ENCODE assay signal across 13 mouse cellular contexts in genomic region chrX:167050066-167050465, GRCm38 (mm10).
A peak's percentile ranks its signal among the peaks of the same experiment; 100 is the strongest.
DNase-seq lines count a peak whose midpoint lies in the region; ATAC-seq and TF ChIP-seq lines count a peak whose summit lies in the region.
"Had no signal": no experiment of that assay in that cellular context is flagged by ENCODE, and none has a peak within 500 bp of the region (broad histone marks: within the 10 kb centered on the region; RNA-seq: fewer than 3 reads in every experiment).

No protein-coding gene starts in this region.

- no peak overlapping the region for H3K27ac ChIP-seq in intestine, embryonic 15.5 days
- H3K27ac ChIP-seq in intestine, postnatal 0 days (ENCODE audit: low read depth, low read length), result no peak overlapping the region
- H3K27ac ChIP-seq in embryonic fibroblast, embryonic 13.5 days (ENCODE audit: insufficient read depth, low read length), result peak overlapping the region; percentile 18; the same call in 1 of the 2 replicates
- no peak overlapping the region for H3K27ac ChIP-seq in hindbrain, embryonic 12.5 days
- H3K27ac ChIP-seq: liver, embryonic 15.5 days; neural tube, embryonic 13.5 days had no signal

- 84% methylated on average over 4 of the region's 4 CpGs for WGBS in intestine, embryonic 15.5 days
- WGBS in intestine, postnatal 0 days, result 56% methylated on average over 4 of the region's 4 CpGs
- 72% methylated on average over 4 of the region's 4 CpGs for WGBS in hindbrain, embryonic 12.5 days

- intact Hi-C loops in left cerebral cortex, postnatal 25 days (cut with DNase I), result loop anchor here (10.0 kb wide), 1 partner anchor 385 kb away; no protein-coding TSS in a partner anchor

- DNase-seq in CD4-positive, CD25-positive, alpha-beta regulatory T cell, adult 2 months (ENCODE audit: low read depth, low spot score), result peak; percentile 29
- no peak for DNase-seq in left cerebral cortex, postnatal 25 days (ENCODE audit: low spot score in 2 of 2)
- DNase-seq in urinary bladder, postnatal 4 days (ENCODE audit: low spot score in 2 of 2), result no peak
- DNase-seq: adrenal gland, postnatal 25 days; cerebellum, adult 11-12 months; kidney, adult 8-10 months had no signal

- ATAC-seq in intestine, embryonic 15.5 days, result 0 out of 2 replicates have a peak, but pooled peaks have one; percentile 41
- no peak for ATAC-seq in intestine, postnatal 0 days
- 0 out of 2 replicates have a peak, but pooled peaks have one; percentile 17 for ATAC-seq in megakaryocyte progenitor cell, adult 5-6 weeks (replicated peaks; ENCODE audit: poor library complexity)
- no peak for ATAC-seq in hindbrain, embryonic 12.5 days (ENCODE audit: low FRiP score)

- no peaks in the 10 kb centered on the region for H3K9me3 ChIP-seq in intestine, embryonic 15.5 days
- no peaks in the 10 kb centered on the region for H3K9me3 ChIP-seq in intestine, postnatal 0 days (ENCODE audit: control insufficient read depth)
- H3K9me3 ChIP-seq in hindbrain, embryonic 12.5 days (replicated peaks), result no peaks in the 10 kb centered on the region
- H3K9me3 ChIP-seq: liver, embryonic 15.5 days; neural tube, embryonic 13.5 days had no signal

- H3K27me3 ChIP-seq in intestine, embryonic 15.5 days (replicated peaks), result no peaks in the 10 kb centered on the region
- H3K27me3 ChIP-seq in intestine, postnatal 0 days (replicated peaks; ENCODE audit: control insufficient read depth, insufficient read depth, low read length), result no peaks in the 10 kb centered on the region
- H3K27me3 ChIP-seq in hindbrain, embryonic 12.5 days, result peaks cover 24% of the 10 kb centered on the region
- H3K27me3 ChIP-seq: liver, embryonic 15.5 days had no signal

- no peak overlapping the region for H3K4me3 ChIP-seq in intestine, embryonic 15.5 days (replicated peaks)
- H3K4me3 ChIP-seq in intestine, postnatal 0 days (ENCODE audit: low read depth, low read length), result no peak overlapping the region
- no peak overlapping the region for H3K4me3 ChIP-seq in embryonic fibroblast, embryonic 13.5 days (ENCODE audit: insufficient read depth, low read length)
- H3K4me3 ChIP-seq in hindbrain, embryonic 12.5 days, result no peak overlapping the region
- H3K4me3 ChIP-seq: liver, embryonic 15.5 days; neural tube, embryonic 13.5 days had no signal

- no peak for TF ChIP-seq CTCF in intestine, postnatal 0 days (IDR thresholded peaks at IDR 0.05; ENCODE audit: low read depth)
- no peak for TF ChIP-seq CTCF in embryonic fibroblast, embryonic 13.5 days (IDR thresholded peaks at IDR 0.05; ENCODE audit: borderline replicate concordance, insufficient read depth, low read length)

- H3K9ac ChIP-seq in intestine, embryonic 15.5 days, result no peak overlapping the region
- H3K9ac ChIP-seq in intestine, postnatal 0 days (ENCODE audit: low read depth, low read length), result no peak overlapping the region
- H3K9ac ChIP-seq in hindbrain, embryonic 12.5 days, result no peak overlapping the region
- H3K9ac ChIP-seq: liver, embryonic 15.5 days; neural tube, embryonic 13.5 days had no signal

- TF ChIP-seq POLR2A in embryonic fibroblast, embryonic 13.5 days (IDR thresholded peaks at IDR 0.05; ENCODE audit: low read depth, low read length), result no peak

- no peak overlapping the region for H3K4me2 ChIP-seq in intestine, embryonic 15.5 days (replicated peaks)
- no peak overlapping the region for H3K4me2 ChIP-seq in intestine, postnatal 0 days (replicated peaks; ENCODE audit: low read depth)
- no peak overlapping the region for H3K4me2 ChIP-seq in hindbrain, embryonic 12.5 days (replicated peaks)
- H3K4me2 ChIP-seq: liver, embryonic 15.5 days; neural tube, embryonic 13.5 days had no signal

- no peaks in the 10 kb centered on the region for H3K36me3 ChIP-seq in intestine, embryonic 15.5 days
- no peaks in the 10 kb centered on the region for H3K36me3 ChIP-seq in intestine, postnatal 0 days (ENCODE audit: control insufficient read depth, insufficient read depth)
- H3K36me3 ChIP-seq in hindbrain, embryonic 12.5 days, result no peaks in the 10 kb centered on the region
- H3K36me3 ChIP-seq: liver, embryonic 15.5 days; neural tube, embryonic 13.5 days had no signal

- no peaks in the 10 kb centered on the region for H3K4me1 ChIP-seq in intestine, embryonic 15.5 days (replicated peaks)
- H3K4me1 ChIP-seq in intestine, postnatal 0 days (replicated peaks; ENCODE audit: control insufficient read depth, insufficient read depth, low read length), result no peaks in the 10 kb centered on the region
- H3K4me1 ChIP-seq in embryonic fibroblast, embryonic 13.5 days (ENCODE audit: control insufficient read depth, insufficient read depth, low read length), result no peaks in the 10 kb centered on the region
- H3K4me1 ChIP-seq in hindbrain, embryonic 12.5 days, result no peaks in the 10 kb centered on the region
- H3K4me1 ChIP-seq: liver, embryonic 15.5 days; neural tube, embryonic 13.5 days had no signal

Comparison
In these comparisons a context has a peak if more than half of its experiments do, and no peak if none do; other contexts are left out.
1. ATAC-seq: peak in intestine, embryonic 15.5 days (single experiment) and megakaryocyte progenitor cell, adult 5-6 weeks (single experiment); none in intestine, postnatal 0 days (single experiment) and hindbrain, embryonic 12.5 days (single experiment).